Mouse (Mus musculus) gastrocnemius, postnatal 14 days (tissue): ENCODE data around the gene Fastkd3. TPM values are rescaled to one million over a fixed set of nuclear protein-coding genes. Genes with fewer than 3 reads are reported as not detected.
A peak's percentile ranks its signal among the peaks of the same experiment; 100 is the strongest.

Source experiments
- DNase-seq: peaks from one replicate; pipeline ENCODE4 v3.0.0; 2021; ENCODE audit warnings: mixed read lengths
- intact Hi-C: fragments of 180-260 bp; cut with DNase I; formaldehyde crosslinking; loops from one replicate; pipeline ENCODE4 v1.15.1; 2025; ENCODE audit warnings: low total_unique reads
- total RNA-seq, 2 experiments: library from RNA; stranded (reverse); gene quantifications; 2 replicates each; pipeline ENCODE4 v1.2.3; 2021

Gene Fastkd3
- total RNA-seq, 2 experiments from 2014 or later, result 6.4 to 7.0 TPM

DNA sequence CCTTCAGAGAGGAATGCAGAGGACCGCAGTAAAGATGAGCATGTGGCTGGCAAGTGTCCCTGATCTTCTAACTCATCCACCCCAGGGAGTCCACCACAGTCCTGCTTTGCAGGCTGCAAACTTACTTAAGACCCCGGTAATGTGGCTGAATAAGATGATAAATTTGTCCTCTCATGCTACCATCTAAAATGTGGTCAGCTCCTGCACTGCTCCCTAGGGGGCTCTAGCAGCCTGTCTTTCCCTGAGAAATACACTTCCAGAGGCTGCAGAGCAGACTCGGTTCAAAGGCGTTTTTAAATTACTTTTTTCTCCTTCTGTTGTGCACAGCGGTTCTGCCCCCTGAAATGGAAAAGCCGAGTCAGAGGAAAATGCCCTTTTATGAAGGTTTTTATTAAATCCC lies 19.1 kb downstream of the Fastkd3 start:
- intact Hi-C loops, result loop anchor here (10.0 kb wide), 1 partner anchor 484 kb away; no protein-coding TSS in a partner anchor
- DNase-seq, result no peak

GRCm38 (mm10) chr13:68603085-68603484 lies 21.1 kb downstream of the Fastkd3 start:
- DNase-seq, result no peak
- intact Hi-C loops, result loop anchor here (10.0 kb wide), 1 partner anchor 482 kb away; no protein-coding TSS in a partner anchor

DNA sequence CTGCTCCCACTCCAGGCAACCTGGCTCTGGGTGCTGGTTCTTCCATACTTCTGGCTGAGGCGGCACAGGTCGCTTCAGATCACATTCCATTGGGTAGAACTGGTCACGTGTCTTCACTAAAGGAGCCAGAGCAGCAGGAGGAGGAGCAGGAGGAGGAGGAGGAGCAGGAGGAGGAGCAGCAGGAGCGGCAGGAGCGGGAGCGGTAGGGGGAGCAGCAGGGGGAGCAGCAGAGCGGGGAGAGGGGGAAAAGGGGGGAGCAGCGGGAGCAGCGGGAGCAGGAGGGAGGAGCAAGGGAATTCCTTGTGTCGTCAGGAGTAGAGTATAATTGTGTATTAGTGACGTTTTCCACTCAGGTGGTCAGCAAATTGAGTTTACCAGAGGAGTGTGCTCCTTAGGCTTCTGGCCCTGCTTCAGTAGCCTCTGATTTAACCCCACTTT lies 23.7 kb downstream of the Fastkd3 start:
- intact Hi-C loops, result loop anchor here (10.0 kb wide), 1 partner anchor 479 kb away; no protein-coding TSS in a partner anchor
- DNase-seq, result peak; percentile 35

- intact Hi-C loops, result loop anchor here (10.0 kb wide), 1 partner anchor 477 kb away; no protein-coding TSS in a partner anchor
- DNase-seq, result no peak
Observed at GRCm38 (mm10) chr13:68607652-68608405, 25.8 kb downstream of the Fastkd3 start.

- no peak for DNase-seq
- intact Hi-C loops, result no loop called here
Observed at GRCm38 (mm10) chr13:68622792-68623191, 40.8 kb downstream of the Fastkd3 start.

DNA sequence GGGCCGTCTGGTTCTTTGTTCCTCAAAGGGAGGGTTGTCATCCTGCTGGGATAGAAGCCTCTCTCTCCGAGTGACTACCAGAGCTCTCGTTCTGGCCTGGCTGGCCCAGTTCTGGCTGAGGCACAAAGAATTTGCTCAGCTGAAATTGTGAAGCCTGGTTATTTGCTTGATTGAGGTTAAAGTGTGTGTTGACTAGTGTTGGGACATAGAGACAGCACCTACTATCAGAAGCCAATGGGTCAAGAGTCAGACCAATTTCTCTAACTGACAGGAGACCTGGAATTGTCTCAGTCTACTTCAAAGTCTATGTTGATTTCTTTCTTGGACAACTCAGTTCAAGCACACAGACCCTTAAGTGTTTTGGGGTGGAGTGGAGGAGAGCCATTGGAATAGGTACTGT lies 45.0 kb downstream of the Fastkd3 start:
- no peak for DNase-seq
- intact Hi-C loops, result no loop called here

Other genes with a start within 250 kb of the Fastkd3 start
- gene Mtrr, start 85 bp upstream of the Fastkd3 start, total RNA-seq, result 10 to 100 TPM; 19.4 to 20.8 TPM
- gene 1700001L19Rik, start 15.2 kb downstream of the Fastkd3 start, total RNA-seq, result not detected